Mouse (Mus musculus) kidney, postnatal 14 days (tissue): ENCODE measurements at regions not wholly inside any gene's neighbourhood (a gene's known extent, or its start where the extent isn't known, plus 50 kb on each side); places are given as distances from the start of the nearest gene placed in this dataset.
A peak's percentile ranks its signal among the peaks of the same experiment; 100 is the strongest.
"Not testable (repeated sequence)": the region's sequence is repeated elsewhere in the genome, so short reads cannot be mapped to it uniquely, and the experiment has no call there.

Source experiments
- DNase-seq: peaks from one replicate; pipeline ENCODE4 v3.0.0; 2022; ENCODE audit warnings: mixed read lengths

GRCm38 (mm10) chr5:148820476-148820875, 108.6 kb downstream of the Katnal1 start:
- DNase-seq = no peak

GRCm38 (mm10) chr5:148819423-148819822, 109.7 kb downstream of the Katnal1 start:
- DNase-seq = peak; percentile 54

- no peak for DNase-seq
Observed at GRCm38 (mm10) chr5:148818746-148819145, 110.4 kb downstream of the Katnal1 start.

- DNase-seq = no peak
Observed at GRCm38 (mm10) chr5:148812840-148813239, 116.3 kb downstream of the Katnal1 start.

- peak; percentile 69 for DNase-seq
Observed at GRCm38 (mm10) chr5:148812016-148812415, 117.1 kb downstream of the Katnal1 start.

- no peak for DNase-seq
Observed at GRCm38 (mm10) chr5:148809485-148809884, 119.6 kb downstream of the Katnal1 start.

GRCm38 (mm10) chr5:148809055-148809454, 120.1 kb downstream of the Katnal1 start:
- DNase-seq = no peak

GRCm38 (mm10) chr5:148808426-148808825, 120.7 kb downstream of the Katnal1 start:
- DNase-seq = peak; percentile 69

- no peak for DNase-seq
Observed at GRCm38 (mm10) chr5:148807612-148808011, 121.5 kb downstream of the Katnal1 start.

GRCm38 (mm10) chr5:148805030-148805429, 124.1 kb downstream of the Katnal1 start:
- DNase-seq = no peak

GRCm38 (mm10) chr5:148803772-148804171, 125.3 kb downstream of the Katnal1 start:
- no peak for DNase-seq

- DNase-seq = no peak
Observed at GRCm38 (mm10) chr5:148802720-148803119, 126.4 kb downstream of the Katnal1 start.

- DNase-seq = no peak
Observed at GRCm38 (mm10) chr5:148798541-148798940, 130.6 kb downstream of the Katnal1 start.

GRCm38 (mm10) chr5:148796072-148796471, 133.0 kb downstream of the Katnal1 start:
- DNase-seq = no peak

- peak; percentile 81 for DNase-seq
Observed at GRCm38 (mm10) chr5:148794465-148794864, 134.7 kb downstream of the Katnal1 start.

GRCm38 (mm10) chr5:148792736-148793440, 136.2 kb downstream of the Katnal1 start:
- peak; percentile 88 for DNase-seq

GRCm38 (mm10) chr5:148791651-148792050, 137.5 kb downstream of the Katnal1 start:
- DNase-seq = no peak

- not testable (repeated sequence) for DNase-seq
Observed at GRCm38 (mm10) chr5:148790343-148790742, 138.8 kb downstream of the Katnal1 start.

- DNase-seq = no peak
Observed at GRCm38 (mm10) chr5:148789823-148790222, 139.3 kb downstream of the Katnal1 start.

- peak; percentile 86 for DNase-seq
Observed at GRCm38 (mm10) chr5:148789147-148789566, 140.0 kb downstream of the Katnal1 start.

GRCm38 (mm10) chr5:148788690-148789089, 140.4 kb downstream of the Katnal1 start:
- no peak for DNase-seq

- peak; percentile 60 for DNase-seq
Observed at GRCm38 (mm10) chr5:148787270-148787669, 141.8 kb downstream of the Katnal1 start.

GRCm38 (mm10) chr5:148781076-148781475, 148.0 kb downstream of the Katnal1 start:
- not testable (repeated sequence) for DNase-seq

GRCm38 (mm10) chr5:148776796-148777659, 152.1 kb downstream of the Katnal1 start:
- no peak for DNase-seq
